Mouse (Mus musculus): ENCODE measurements around the gene Hagh. TPM values are rescaled to one million over a fixed set of nuclear protein-coding genes. Genes with fewer than 3 reads are reported as not detected.

Gene Hagh
- polyA plus RNA-seq, 1 experiment from 2014 or later, result 124 TPM

DNA sequence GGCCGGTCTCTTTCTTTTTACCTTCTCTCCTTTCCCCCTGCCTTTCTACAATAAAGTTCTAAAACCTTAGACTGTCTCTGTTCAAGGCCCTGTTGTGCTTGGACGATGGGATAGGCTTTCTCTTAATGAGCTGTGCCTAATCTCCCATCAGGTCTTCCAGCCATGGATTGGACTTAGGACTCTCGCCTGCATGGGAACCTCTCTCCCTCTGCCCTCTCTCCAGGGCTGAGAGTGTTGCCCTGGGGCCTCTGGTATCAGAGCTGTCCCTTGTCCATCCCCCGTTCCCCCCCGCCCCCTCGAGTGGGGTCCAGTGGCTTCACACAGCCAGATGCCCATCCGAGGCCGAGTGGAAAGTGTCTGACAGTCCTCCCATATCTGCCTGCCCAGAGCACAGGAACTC, 35.0 kb downstream of the Hagh start:
- H3K4me2 ChIP-seq (ENCODE audit: low read depth, low read length), result no peak overlapping the region
- H3K27me3 ChIP-seq (ENCODE audit: control insufficient read depth, insufficient read depth, low read depth, low read length), result no peaks in the 10 kb centered on the region
- no peaks in the 10 kb centered on the region for H3K36me3 ChIP-seq (ENCODE audit: control insufficient read depth, insufficient read depth)
- H3K9me3 ChIP-seq (replicated peaks; ENCODE audit: control insufficient read depth, low read length), result no peaks in the 10 kb centered on the region
- no peak overlapping the region for H3K4me3 ChIP-seq (ENCODE audit: low read depth, low read length)
- peaks cover 3% of the 10 kb centered on the region; the same call in 1 of the 2 replicates for H3K4me1 ChIP-seq (ENCODE audit: control insufficient read depth, low read depth, low read length)
- no peak overlapping the region for H3K9ac ChIP-seq (ENCODE audit: low read depth, low read length)
- H3K27ac ChIP-seq (ENCODE audit: low read length), result no peak overlapping the region
- no peak for ATAC-seq (ENCODE audit: low read depth)
- WGBS (ENCODE audit: insufficient replicate concordance), result 60% methylated on average over 8 of the region's 8 CpGs

DNA sequence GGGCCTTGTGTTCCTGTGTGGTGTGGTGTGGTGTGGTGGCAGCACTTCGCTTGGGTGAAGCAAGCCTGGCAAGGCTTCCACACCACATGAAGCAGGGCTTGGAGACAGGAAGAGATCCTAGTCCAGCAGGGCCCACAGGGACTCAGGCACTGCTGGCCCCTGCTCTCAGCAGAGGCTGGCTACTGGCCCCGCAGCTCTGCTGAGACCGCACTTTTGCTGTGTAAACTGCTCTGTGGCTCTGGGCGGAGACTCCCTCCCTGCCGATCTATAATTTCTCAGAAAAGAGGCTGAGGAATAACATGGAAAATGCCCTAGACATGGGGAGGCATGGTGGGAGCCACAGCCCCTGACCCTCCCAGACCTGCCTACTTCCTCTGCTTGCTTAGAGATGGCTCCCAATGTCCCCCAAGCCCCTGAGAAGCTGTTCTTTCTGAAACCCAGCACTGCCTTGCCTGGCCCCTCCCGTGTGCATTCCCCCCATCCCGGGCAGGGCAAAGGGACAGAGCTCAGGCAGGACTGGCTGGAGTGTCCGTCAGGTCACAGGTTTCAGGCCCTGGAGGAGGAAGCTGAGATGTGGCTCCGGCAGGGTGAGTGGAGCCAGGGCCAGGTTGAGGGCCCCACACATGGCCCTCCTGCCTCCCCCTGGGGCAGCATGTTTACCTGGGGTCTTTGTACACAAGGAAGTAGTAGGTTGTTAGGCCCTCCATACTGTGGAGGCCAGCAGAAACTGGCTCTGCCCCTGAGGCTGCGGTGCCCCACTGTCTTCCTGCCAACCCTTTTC, 37.6 kb downstream of the Hagh start:
- Histone ChIP-seq H3K4me2 (ENCODE audit: low read depth, low read length) (peak overlapping the region; percentile 17), H3K36me3 (ENCODE audit: control insufficient read depth, insufficient read depth) (peaks cover 4% of the 10 kb centered on the region; the same call in 1 of the 2 replicates), H3K4me1 (ENCODE audit: control insufficient read depth, low read depth, low read length) (peaks cover 3% of the 10 kb centered on the region; the same call in 1 of the 2 replicates), H3K27me3 (ENCODE audit: control insufficient read depth, insufficient read depth, low read depth, low read length) (no peaks in the 10 kb centered on the region), H3K27ac (ENCODE audit: low read length) (peak overlapping the region; percentile 62), H3K9me3 (replicated peaks; ENCODE audit: control insufficient read depth, low read length) (no peaks in the 10 kb centered on the region), H3K9ac (ENCODE audit: low read depth, low read length) (0 out of 2 replicates have a peak overlapping the region, but pooled peaks have one; percentile 12), H3K4me3 (ENCODE audit: low read depth, low read length) (peak overlapping the region; percentile 5; the same call in 1 of the 2 replicates)
- peak; percentile 75 for ATAC-seq (ENCODE audit: low read depth)
- WGBS (ENCODE audit: insufficient replicate concordance), result 58% methylated on average over 10 of the region's 10 CpGs

DNA sequence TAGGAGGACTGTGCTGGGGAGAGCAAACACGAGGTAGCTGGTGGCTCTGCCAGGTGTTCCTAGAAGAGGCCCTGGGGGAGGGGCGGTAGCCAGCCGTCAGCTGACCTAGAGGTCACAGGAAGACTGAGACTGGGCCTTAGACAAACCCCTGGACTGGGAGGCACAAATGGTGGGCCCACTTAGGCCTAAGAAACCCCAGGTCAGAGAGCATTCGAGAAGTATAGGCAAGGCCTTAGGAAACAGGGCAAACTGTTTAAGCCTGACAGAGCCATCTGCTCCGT, 38.1 kb downstream of the Hagh start:
- H3K9ac ChIP-seq (ENCODE audit: low read depth, low read length), result no peak overlapping the region
- 59% methylated on average over 5 of the region's 5 CpGs for WGBS (ENCODE audit: insufficient replicate concordance)
- ATAC-seq (ENCODE audit: low read depth), result peak; percentile 71
- H3K27me3 ChIP-seq (ENCODE audit: control insufficient read depth, insufficient read depth, low read depth, low read length), result no peaks in the 10 kb centered on the region
- peak overlapping the region; percentile 17; the same call in 1 of the 2 replicates for H3K4me2 ChIP-seq (ENCODE audit: low read depth, low read length)
- no peaks in the 10 kb centered on the region for H3K9me3 ChIP-seq (replicated peaks; ENCODE audit: control insufficient read depth, low read length)
- H3K4me3 ChIP-seq (ENCODE audit: low read depth, low read length), result no peak overlapping the region
- H3K36me3 ChIP-seq (ENCODE audit: control insufficient read depth, insufficient read depth), result peaks cover 9% of the 10 kb centered on the region
- peak overlapping the region; percentile 62 for H3K27ac ChIP-seq (ENCODE audit: low read length)
- H3K4me1 ChIP-seq (ENCODE audit: control insufficient read depth, low read depth, low read length), result peaks cover 3% of the 10 kb centered on the region; the same call in 1 of the 2 replicates

DNA sequence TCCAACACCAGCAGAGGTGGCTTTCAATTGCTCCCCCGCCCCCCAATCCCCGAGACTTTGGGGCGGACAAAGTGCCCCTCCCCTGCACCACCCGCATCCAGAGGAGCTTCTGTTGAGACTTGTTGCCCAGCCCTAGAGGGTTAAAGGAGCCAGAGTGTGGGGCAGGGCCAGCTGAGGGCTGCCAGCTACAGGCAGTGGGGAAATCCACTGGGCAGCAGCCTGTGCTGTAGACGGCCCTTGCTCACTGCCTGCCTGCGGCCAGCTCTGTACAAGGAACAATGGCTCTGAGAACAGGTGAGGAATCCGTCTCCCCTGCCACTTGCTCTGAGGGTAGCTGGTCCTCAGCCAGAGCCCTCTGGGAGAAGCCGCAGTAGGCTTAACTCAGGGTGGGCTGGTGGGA, 38.6 kb downstream of the Hagh start:
- H3K27me3 ChIP-seq (ENCODE audit: control insufficient read depth, insufficient read depth, low read depth, low read length), result no peaks in the 10 kb centered on the region
- no peak overlapping the region for H3K9ac ChIP-seq (ENCODE audit: low read depth, low read length)
- H3K4me3 ChIP-seq (ENCODE audit: low read depth, low read length), result no peak overlapping the region
- no peaks in the 10 kb centered on the region for H3K9me3 ChIP-seq (replicated peaks; ENCODE audit: control insufficient read depth, low read length)
- 68% methylated on average over 8 of the region's 8 CpGs for WGBS (ENCODE audit: insufficient replicate concordance)
- no peak for ATAC-seq (ENCODE audit: low read depth)
- H3K4me1 ChIP-seq (ENCODE audit: control insufficient read depth, low read depth, low read length), result peaks cover 3% of the 10 kb centered on the region; the same call in 1 of the 2 replicates
- H3K4me2 ChIP-seq (ENCODE audit: low read depth, low read length), result peak overlapping the region; percentile 1; the same call in 1 of the 2 replicates
- peaks cover 14% of the 10 kb centered on the region for H3K36me3 ChIP-seq (ENCODE audit: control insufficient read depth, insufficient read depth)
- no peak overlapping the region for H3K27ac ChIP-seq (ENCODE audit: low read length)

DNA sequence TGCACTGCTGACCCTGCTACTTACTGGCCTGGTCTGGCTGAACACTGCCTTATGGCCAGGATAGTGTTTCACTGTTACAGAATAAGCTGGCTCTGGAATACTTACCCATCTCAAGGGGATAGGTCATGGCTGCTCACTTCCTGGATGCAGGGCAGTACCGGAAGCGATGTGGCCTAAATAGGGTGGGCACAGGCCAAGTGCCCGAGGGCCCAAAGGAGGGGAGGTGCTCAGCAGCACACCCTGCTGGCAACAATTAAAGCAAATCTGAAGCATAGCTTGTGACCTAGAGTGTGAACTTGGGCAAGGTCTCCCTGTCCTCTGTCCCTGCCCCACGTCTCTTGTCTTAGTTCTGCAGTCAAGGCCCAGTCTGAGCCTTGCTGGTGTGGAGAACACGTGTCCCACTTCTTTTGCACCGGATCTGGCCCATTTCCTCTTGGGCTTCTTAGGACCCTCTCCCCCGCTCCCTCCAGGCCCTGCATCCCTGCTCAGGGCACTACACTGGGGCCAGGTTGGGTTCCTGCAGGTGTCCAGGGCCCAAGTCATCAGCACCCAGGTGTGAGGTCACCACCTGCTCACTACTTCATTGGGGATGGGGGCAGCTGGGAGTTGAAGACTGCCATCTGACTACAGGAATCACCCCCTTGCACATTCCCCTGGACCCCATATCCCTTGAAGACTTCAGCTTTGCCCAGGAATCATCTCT, 41.9 kb downstream of the Hagh start:
- Histone ChIP-seq H3K36me3 (ENCODE audit: control insufficient read depth, insufficient read depth) (peaks cover 20% of the 10 kb centered on the region), H3K27ac (ENCODE audit: low read length) (no peak overlapping the region), H3K4me2 (ENCODE audit: low read depth, low read length) (no peak overlapping the region), H3K4me1 (ENCODE audit: control insufficient read depth, low read depth, low read length) (peaks cover 13% of the 10 kb centered on the region), H3K27me3 (ENCODE audit: control insufficient read depth, insufficient read depth, low read depth, low read length) (no peaks in the 10 kb centered on the region), H3K9me3 (replicated peaks; ENCODE audit: control insufficient read depth, low read length) (no peaks in the 10 kb centered on the region), H3K4me3 (ENCODE audit: low read depth, low read length) (no peak overlapping the region), H3K9ac (ENCODE audit: low read depth, low read length) (no peak overlapping the region)
- no peak for ATAC-seq (ENCODE audit: low read depth)
- 40% methylated on average over 7 of the region's 7 CpGs for WGBS (ENCODE audit: insufficient replicate concordance)

DNA sequence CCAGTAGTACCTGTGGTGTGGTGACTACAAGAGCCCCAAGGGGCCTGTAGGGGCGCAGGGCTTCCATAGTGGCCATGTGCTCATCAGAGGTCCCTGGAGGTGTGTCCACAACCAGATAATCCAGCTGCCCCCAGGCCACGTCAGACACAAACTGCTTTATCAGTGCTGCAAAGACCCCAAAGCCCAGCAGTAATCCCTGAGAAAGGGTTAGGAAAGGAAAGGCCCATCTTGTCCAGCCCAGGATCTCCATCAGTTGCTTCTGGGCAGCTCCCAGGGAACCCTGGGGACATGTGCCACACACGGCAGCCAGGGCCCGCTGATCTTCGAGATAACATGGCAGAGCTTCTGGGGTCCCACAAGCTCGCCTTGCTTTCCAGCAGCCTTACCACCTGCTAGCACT, 44.4 kb downstream of the Hagh start:
- Histone ChIP-seq H3K4me2 (ENCODE audit: low read depth, low read length) (no peak overlapping the region), H3K27ac (ENCODE audit: low read length) (no peak overlapping the region), H3K4me3 (ENCODE audit: low read depth, low read length) (no peak overlapping the region), H3K9me3 (replicated peaks; ENCODE audit: control insufficient read depth, low read length) (no peaks in the 10 kb centered on the region), H3K4me1 (ENCODE audit: control insufficient read depth, low read depth, low read length) (peaks cover 26% of the 10 kb centered on the region), H3K36me3 (ENCODE audit: control insufficient read depth, insufficient read depth) (peaks cover 29% of the 10 kb centered on the region), H3K9ac (ENCODE audit: low read depth, low read length) (no peak overlapping the region), H3K27me3 (ENCODE audit: control insufficient read depth, insufficient read depth, low read depth, low read length) (no peaks in the 10 kb centered on the region)
- no peak for ATAC-seq (ENCODE audit: low read depth)
- WGBS (ENCODE audit: insufficient replicate concordance), result 70% methylated on average over 6 of the region's 6 CpGs

DNA sequence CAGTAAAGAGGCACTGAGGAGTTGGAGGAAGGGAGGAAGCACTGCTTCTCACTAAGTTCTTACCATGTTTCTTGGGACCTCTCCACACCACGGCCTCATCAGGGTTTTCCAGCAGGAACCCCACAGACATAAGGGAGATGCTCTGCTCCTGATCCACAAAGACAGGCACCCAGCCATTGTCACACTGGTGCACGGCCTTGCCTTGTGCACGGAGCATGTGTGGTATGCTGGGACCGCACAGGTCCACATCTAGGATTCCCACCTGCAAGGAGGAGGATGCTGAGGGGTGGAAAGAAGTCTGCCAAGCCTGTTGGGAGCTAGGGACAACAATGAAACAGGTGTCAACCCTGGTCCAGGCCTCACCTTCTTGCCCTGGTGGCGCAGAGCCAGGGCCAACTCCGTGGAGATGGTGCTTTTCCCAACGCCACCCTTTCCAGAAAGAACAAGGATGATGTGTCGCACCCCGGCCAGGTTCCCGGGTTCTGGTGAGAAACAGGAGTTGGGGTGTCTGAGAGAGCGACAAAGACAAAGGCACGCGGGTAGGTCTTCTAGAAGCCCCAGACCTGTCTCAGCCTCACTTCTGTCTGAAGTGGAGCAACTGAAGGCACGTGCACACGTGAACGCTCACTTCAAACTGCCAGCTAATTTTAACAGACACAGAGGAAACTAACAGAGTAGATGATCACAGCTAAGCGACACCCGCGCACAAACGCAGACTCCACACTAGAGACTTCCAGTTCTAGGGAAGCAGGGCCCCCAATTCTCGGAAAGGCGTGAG, 45.6 kb downstream of the Hagh start:
- H3K36me3 ChIP-seq (ENCODE audit: control insufficient read depth, insufficient read depth), result peaks cover 40% of the 10 kb centered on the region
- peak overlapping the region; percentile 83 for H3K9ac ChIP-seq (ENCODE audit: low read depth, low read length)
- peaks cover 27% of the 10 kb centered on the region for H3K4me1 ChIP-seq (ENCODE audit: control insufficient read depth, low read depth, low read length)
- H3K4me2 ChIP-seq (ENCODE audit: low read depth, low read length), result peak overlapping the region; percentile 90
- H3K9me3 ChIP-seq (replicated peaks; ENCODE audit: control insufficient read depth, low read length), result no peaks in the 10 kb centered on the region
- no peak for ATAC-seq (ENCODE audit: low read depth)
- H3K4me3 ChIP-seq (ENCODE audit: low read depth, low read length), result peak overlapping the region; percentile 94
- H3K27ac ChIP-seq (ENCODE audit: low read length), result peak overlapping the region; percentile 58
- no peaks in the 10 kb centered on the region for H3K27me3 ChIP-seq (ENCODE audit: control insufficient read depth, insufficient read depth, low read depth, low read length)
- 20% methylated on average over 22 of the region's 22 CpGs for WGBS (ENCODE audit: insufficient replicate concordance)

DNA sequence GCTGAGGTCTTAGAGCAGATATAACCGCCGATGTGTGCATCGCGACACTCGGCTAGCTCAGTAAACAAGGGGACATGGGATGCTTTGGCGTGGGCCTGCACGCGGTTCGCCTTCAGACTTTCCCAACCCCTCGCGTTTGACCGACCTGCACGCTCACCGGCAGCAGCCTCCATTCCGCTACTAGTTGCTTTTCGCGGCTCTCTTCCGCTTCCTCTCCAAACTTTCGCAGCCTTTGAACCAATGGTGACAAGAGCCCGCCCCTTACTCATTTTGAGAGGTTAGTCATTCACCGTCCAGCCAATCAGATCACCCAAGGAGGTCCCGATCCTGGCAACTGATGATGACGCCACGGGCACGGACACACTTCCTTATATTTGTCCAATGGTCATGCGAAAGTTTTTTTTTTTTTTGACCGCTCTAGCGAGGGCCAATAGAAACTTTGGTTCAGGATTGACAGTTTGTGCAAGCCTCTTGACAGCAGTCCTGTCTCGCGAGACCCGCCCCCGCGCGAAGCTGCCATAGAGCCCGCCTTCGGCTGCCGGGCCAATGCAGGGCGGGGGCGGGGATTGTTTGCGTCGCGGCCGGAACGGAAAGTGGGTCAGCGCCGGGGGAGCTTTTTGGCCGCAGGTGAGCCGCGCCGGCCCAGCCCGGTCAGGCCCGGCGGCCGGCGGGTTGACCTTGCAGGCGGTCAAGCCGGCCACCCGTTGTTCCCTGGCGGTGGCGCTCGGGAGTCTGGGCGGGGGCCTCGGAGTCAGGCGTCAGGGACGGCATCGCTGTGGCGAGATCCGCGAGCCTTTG, 46.4 kb downstream of the Hagh start, which contains the start of the genes Nubp2 and Spsb3:
Gene Nubp2 (minus strand): TSS at position 216 of the 798 bp plus-strand sequence.
Gene Spsb3 (plus strand): TSS at position 510 of the 798 bp plus-strand sequence.
- WGBS (ENCODE audit: insufficient replicate concordance), result under 1% methylated on average over 69 of the region's 69 CpGs

More for the DNA sequence above, 46.4 kb downstream of the Hagh start, which contains the start of the genes Nubp2 and Spsb3:
- Histone ChIP-seq H3K9me3 (replicated peaks; ENCODE audit: control insufficient read depth, low read length) (no peaks in the 10 kb centered on the region), H3K27ac (ENCODE audit: low read length) (peak within 1 kb of the TSS; percentile 92), H3K9ac (ENCODE audit: low read depth, low read length) (peak within 1 kb of the TSS; percentile 98), H3K4me2 (ENCODE audit: low read depth, low read length) (peak within 1 kb of the TSS; percentile 90), H3K4me3 (ENCODE audit: low read depth, low read length) (peak within 1 kb of the TSS; percentile 94), H3K27me3 (ENCODE audit: control insufficient read depth, insufficient read depth, low read depth, low read length) (no peaks in the 10 kb centered on the region), H3K4me1 (ENCODE audit: control insufficient read depth, low read depth, low read length) (peaks cover 28% of the 10 kb centered on the region), H3K36me3 (ENCODE audit: control insufficient read depth, insufficient read depth) (peaks cover 48% of the 10 kb centered on the region)
- peak; percentile 93 for ATAC-seq (ENCODE audit: low read depth)
